Mouse (Mus musculus) heart, adult 10 weeks (tissue): Measurements from ENCODE around the gene Lrrc57. TPM values are rescaled to one million over a fixed set of nuclear protein-coding genes. Genes with fewer than 3 reads are reported as not detected.

Experiments used
- polyA plus RNA-seq: library from polyadenylated mRNA; stranded (reverse); fragments of 350-450 nt; fragmentation: Illumina TruSeq; extraction: RNeasy Lipid Tissue Mini Kit (QIAGEN cat#74804); gene quantifications from one replicate; pipeline ENCODE4 v1.2.3, GENCODE M21; 2014; ENCODE audit warnings: low read depth, low replicate concordance

The Lrrc57 gene
- polyA plus RNA-seq = 24.6 TPM

DNA sequence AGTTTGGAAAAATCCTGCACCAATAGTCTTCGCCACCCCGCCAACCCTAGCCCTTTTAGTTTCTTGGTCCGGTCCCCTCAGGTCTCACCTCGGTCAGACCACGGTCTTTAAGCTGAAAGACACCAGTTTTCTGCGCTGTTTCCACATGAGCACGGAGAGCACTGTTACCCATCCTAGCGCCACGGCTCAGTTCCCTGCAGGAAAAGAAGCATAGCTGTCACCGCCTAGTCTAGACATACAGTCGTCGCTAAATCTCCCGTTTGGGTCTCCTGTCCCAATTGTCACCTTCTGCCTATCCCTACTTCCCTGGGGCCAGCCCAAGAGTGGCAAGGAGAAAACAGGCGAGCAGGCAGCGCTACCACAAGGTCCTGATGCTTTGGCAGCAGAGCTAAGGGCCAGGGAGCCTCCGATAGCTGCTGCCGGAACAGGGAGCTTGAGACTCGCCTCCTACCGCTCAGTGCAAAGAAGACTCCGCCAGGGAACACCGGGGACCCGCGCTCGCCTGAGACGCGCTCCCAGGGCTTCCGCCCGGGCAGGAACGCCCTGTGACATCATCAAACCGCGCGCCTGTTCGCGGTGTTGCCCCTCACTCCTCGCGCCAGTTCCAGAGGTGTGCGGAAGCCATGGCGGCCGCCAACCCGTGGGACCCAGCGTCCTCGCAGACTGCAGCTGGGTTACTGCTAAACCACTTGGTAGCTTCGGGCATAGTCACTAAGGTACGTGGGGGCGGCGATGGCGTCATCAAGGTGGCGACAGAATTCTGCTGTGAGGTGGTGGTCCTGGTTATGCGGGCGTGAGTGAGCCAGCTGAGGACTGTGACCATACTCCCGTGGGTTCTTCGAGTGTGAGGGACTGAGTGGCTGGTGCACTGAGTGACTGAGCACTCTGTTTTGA is at the start of gene Lrrc57, which contains the start of gene Haus2:
Gene Lrrc57, minus strand, starts transcription at position 691 of the 894 bp plus-strand sequence.
Gene Haus2, plus strand, starts transcription at position 554 of the 894 bp plus-strand sequence.

DNA sequence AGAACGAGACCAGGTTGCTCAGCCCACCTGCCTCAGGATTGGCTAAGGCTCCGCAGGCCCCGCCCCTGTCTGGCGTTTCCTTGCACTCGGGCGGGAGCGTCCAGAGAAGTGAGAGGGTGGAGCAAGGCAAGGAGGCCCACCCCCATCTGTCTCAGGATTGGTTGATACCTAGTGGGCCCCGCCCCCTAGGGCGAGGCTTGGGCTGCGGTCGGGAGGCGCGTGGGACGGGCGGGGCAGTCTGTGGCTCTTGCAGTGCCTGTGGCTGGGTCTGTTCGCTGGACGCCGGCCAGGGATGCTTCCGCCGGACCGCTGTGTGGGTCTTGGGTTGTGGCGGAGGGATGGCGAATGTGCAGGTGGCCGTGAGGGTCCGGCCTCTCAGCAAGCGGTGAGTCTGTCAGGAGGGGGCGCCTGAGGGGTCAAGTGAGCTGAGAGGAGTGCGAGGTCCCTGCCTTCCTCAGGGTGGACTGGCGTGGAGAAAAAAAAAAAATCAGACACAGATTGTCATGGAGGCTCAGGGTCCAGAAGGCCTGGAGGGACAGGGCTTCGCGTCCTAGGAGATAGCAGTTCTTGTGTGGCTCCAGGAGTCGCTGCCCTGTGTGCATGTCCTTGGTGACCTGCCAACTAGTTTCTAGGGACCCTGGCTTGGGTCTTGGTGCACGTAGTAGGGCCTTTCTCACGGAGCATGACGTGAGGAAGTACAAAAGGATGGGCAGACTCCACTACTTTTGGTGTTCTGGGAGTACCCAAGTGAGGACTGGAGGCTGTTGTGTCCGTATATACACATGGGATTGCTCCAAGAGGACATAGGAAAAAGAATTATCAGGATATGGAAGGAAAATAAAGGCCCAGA is 19.8 kb upstream of the Lrrc57 start, which contains the start of gene Stard9:
Gene Stard9, plus strand, starts transcription at position 236 of the 850 bp plus-strand sequence.

DNA sequence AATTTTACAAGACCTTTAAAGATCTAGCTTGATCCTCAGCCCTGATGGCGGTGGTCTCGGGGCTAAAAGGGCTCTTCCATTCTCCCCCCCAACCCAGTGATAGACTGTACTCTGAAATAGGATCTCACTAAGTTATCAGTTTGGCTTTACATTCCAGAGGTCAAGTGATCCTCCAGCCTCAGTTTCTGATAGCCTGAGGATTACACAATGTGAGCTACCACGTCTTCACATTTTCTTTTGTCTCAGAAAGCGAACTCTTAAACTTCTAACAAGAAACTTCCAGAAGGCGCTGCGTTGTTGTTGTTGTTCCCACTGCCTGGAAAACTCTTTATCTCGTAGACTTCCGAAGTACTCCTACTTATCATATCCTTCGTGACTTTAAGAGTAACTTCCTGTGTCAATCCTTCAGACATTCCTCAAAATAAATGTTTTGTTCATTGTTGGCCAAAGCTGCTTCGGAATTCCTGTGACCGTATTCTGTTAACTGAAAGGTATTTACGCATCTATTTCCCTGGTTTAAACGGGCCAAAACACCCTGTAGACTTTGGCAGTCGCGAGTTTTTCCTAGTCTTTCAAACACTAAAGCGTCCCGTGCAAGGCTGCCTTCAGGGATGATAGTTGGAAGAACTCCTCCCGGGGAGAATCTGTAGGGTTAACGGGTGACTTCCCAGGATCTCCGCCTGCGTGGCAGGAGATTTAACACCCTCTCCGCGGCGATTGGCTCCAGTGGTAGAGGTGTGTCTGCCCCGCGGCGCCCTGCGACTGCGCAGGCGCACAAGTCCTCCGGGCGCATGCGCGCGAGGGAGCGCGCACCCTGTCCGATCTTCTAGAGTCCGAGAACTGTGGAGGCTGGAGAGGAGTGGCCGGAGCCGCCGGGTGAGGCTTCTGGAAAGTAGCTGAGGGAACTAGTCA is 42.2 kb downstream of the Lrrc57 start, which contains the start of gene Snap23:
Gene Snap23, plus strand, starts transcription at position 786 of the 912 bp plus-strand sequence.

DNA sequence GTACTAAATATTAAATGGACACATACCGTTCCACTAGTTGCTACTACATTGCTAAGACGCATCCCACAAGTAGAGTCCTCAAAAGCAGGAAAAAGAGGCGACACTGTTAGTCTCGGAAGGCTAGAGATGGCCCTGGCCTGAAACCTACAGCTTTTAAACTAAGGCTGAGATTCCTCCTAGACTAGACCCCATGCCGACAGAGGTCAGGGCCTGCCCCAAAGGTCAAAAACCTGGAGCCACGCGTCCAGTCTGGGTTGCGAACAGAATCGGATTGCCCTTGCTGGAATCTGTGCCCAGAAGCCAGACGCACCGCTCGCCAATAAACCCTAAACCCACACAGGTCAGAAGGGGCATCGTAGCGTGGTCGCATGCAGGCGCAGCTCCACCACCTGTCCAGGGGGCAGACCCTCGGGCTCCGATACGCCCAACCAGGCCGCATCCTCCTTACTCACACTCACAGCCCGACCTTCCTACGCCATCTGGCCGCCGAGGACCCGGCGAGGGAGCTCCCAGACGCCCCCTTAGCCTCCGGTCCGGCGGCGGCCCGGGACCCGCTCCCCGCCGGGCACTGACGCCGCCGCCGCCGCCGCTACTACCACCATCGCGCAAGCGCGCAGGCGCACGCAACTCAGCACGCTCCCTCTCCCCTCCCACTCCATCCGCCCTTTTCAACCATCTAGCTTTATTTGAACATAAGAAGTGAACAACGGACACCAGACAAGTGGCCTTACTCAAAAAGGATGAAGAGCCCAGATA is 45.9 kb downstream of the Lrrc57 start, which contains the start of gene Zfp106:
Gene Zfp106, minus strand, starts transcription at position 609 of the 756 bp plus-strand sequence.

Other genes starting within 250 kb of the Lrrc57 start
- 18.9 TPM for gene Ganc, start 205.6 kb downstream of the Lrrc57 start, polyA plus RNA-seq
- gene Tmem87a, start 205.4 kb downstream of the Lrrc57 start, polyA plus RNA-seq = 18.2 TPM
- gene Capn3, start 153.5 kb downstream of the Lrrc57 start, polyA plus RNA-seq = 1.5 TPM
- 259 TPM for gene Zfp106, start 45.7 kb downstream of the Lrrc57 start, polyA plus RNA-seq
- gene Snap23, start 41.8 kb downstream of the Lrrc57 start, polyA plus RNA-seq = 51.9 TPM
- gene Haus2, start 137 bp downstream of the Lrrc57 start, polyA plus RNA-seq = 16.6 TPM
- gene Stard9, start 19.6 kb upstream of the Lrrc57 start, polyA plus RNA-seq = 10.2 TPM
- 9.7 TPM for gene Cdan1, start 240.6 kb upstream of the Lrrc57 start, polyA plus RNA-seq
- 5.4 TPM for gene Ttbk2, start 241.1 kb upstream of the Lrrc57 start, polyA plus RNA-seq